Mouse (Mus musculus) kidney, postnatal 0 days (tissue): ENCODE measurements at regions not wholly inside any gene's neighbourhood (a gene's known extent, or its start where the extent isn't known, plus 50 kb on each side); places are given as distances from the start of the nearest gene placed in this dataset.
"Not testable (repeated sequence)": the region's sequence is repeated elsewhere in the genome, so short reads cannot be mapped to it uniquely, and the experiment has no call there.

Experiments
- ATAC-seq: fragments of 200-750 bp; cut with Nextera tagmentation; replicated peaks from 2 replicates; pipeline ENCODE4 v1.8.0; 2017; ENCODE audit warnings: low read depth, moderate number of reproducible peaks, moderate TSS enrichment, moderate library complexity; ENCODE audit not compliant: low FRiP score
- DNase-seq: peaks from one replicate; pipeline ENCODE4 v3.0.0-alpha.2; 2016; ENCODE audit warnings: low spot score
- H3K27ac ChIP-seq: fragments of 300-500 bp; sonication (generic); 2 replicates; pipeline ENCODE4 v1.5.1; 2014; ENCODE audit warnings: mild to moderate bottlenecking
- H3K27me3 ChIP-seq: fragments of 300-500 bp; sonication (generic); 2 replicates; pipeline ENCODE4 v1.6.1; 2014; ENCODE audit warnings: low read length, mixed read lengths; ENCODE audit not compliant: insufficient read depth
- H3K36me3 ChIP-seq: fragments of 300-500 bp; sonication (generic); 2 replicates; pipeline ENCODE4 v1.6.1; 2014; ENCODE audit warnings: low read length, mixed read lengths; ENCODE audit not compliant: insufficient read depth
- H3K4me1 ChIP-seq: fragments of 300-500 bp; sonication (generic); replicated peaks from 2 replicates; pipeline ENCODE4 v1.6.1; 2014; ENCODE audit warnings: antibody characterized with exemption, low read length, mixed read lengths; ENCODE audit not compliant: insufficient read depth
- H3K4me2 ChIP-seq: fragments of 300-500 bp; sonication (generic); 2 replicates; pipeline ENCODE4 v1.6.1; 2014; ENCODE audit warnings: mild to moderate bottlenecking, low read length, moderate library complexity, mixed read lengths
- H3K4me3 ChIP-seq: fragments of 300-500 bp; sonication (generic); replicated peaks from 2 replicates; pipeline ENCODE4 v1.5.1; 2014; ENCODE audit warnings: low read depth, low read length
- H3K9ac ChIP-seq: fragments of 300-500 bp; sonication (generic); 2 replicates; pipeline ENCODE4 v1.6.1; 2014; ENCODE audit warnings: low read depth, low read length
- H3K9me3 ChIP-seq: fragments of 300-500 bp; sonication (generic); replicated peaks from 2 replicates; pipeline ENCODE4 v1.6.1; 2016; ENCODE audit warnings: low read length, inconsistent platforms, mixed read lengths
- CTCF ChIP-seq: IDR thresholded peaks from 2 replicates; pipeline ENCODE4 v1.5.1; 2016; ENCODE audit warnings: antibody characterized with exemption, low read depth, mild to moderate bottlenecking, moderate library complexity
- WGBS: fragments of 180-500 bp; shearing (Covaris S2); extraction: QIAGEN DNeasy Blood & Tissue Kit; methylation state at CpG from one replicate; pipeline ENCODE4 v1.1.7; 2014; 5-methylcytosine and 5-hydroxymethylcytosine counted together

DNA sequence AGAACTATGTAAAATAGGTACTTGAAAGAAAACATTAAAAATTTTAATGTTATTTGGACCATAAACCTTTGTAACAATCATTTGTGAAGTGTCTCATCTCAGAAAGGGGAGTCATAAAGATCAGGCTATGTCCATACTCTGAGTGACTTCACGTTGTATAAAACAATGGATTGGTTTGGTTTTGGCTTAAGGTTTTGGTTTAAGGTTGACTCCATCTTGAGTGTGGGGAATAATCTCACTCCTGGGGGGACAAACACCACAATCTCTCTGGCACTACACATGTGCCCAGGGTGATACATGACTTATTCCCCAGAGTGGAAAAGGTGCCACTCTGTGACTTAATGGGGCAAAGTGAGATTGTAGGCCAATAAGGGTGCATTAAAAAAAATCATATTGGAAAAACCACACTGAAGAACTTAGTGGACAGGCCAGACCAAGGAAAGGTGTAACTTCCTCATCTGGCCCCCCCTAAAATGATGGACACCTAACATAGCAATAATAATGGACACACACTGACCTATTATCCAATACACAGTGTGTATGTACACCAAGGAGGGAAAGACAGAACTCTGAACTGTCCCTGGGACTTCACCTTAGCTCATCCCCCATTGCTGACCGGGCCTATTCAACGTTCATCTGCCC lies 89.2 kb upstream of the Cpsf6 start:
- ATAC-seq = no peak
- H3K4me1 ChIP-seq = peaks cover 8% of the 10 kb centered on the region; the same call in 1 of the 2 replicates
- no peak overlapping the region for H3K27ac ChIP-seq
- H3K36me3 ChIP-seq = no peaks in the 10 kb centered on the region
- WGBS = 92% methylated on average over 3 of the region's 3 CpGs
- H3K27me3 ChIP-seq = no peaks in the 10 kb centered on the region
- no peak for TF ChIP-seq CTCF
- no peaks in the 10 kb centered on the region for H3K9me3 ChIP-seq
- no peak for DNase-seq
- H3K9ac ChIP-seq = no peak overlapping the region
- H3K4me2 ChIP-seq = no peak overlapping the region
- no peak overlapping the region for H3K4me3 ChIP-seq

DNA sequence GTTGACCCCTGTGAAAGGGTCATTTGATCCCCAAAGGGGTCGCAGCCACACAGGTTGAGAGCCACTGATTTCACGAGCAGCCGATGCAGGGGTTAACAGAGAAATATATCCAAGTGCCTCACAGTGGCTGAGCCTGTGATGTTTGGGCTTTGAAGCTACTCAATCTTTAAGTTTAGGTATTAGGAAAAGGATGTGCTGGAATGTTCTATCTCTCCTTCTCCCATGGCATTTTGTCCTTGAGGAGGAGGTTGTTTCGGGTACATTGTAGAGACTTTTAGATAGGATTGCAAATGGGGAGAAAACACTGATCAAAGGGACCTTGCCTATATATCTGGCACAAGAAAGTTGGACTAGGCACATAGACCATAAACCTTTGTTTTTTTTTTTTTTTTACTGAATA lies 88.6 kb upstream of the Cpsf6 start:
- no peak overlapping the region for H3K9ac ChIP-seq
- TF ChIP-seq CTCF = no peak
- no peaks in the 10 kb centered on the region for H3K36me3 ChIP-seq
- H3K4me1 ChIP-seq = peaks cover 8% of the 10 kb centered on the region; the same call in 1 of the 2 replicates
- DNase-seq = no peak
- H3K27ac ChIP-seq = no peak overlapping the region
- no peaks in the 10 kb centered on the region for H3K9me3 ChIP-seq
- no peak for ATAC-seq
- 54% methylated on average over 4 of the region's 4 CpGs for WGBS
- H3K27me3 ChIP-seq = no peaks in the 10 kb centered on the region
- H3K4me3 ChIP-seq = no peak overlapping the region
- H3K4me2 ChIP-seq = no peak overlapping the region

DNA sequence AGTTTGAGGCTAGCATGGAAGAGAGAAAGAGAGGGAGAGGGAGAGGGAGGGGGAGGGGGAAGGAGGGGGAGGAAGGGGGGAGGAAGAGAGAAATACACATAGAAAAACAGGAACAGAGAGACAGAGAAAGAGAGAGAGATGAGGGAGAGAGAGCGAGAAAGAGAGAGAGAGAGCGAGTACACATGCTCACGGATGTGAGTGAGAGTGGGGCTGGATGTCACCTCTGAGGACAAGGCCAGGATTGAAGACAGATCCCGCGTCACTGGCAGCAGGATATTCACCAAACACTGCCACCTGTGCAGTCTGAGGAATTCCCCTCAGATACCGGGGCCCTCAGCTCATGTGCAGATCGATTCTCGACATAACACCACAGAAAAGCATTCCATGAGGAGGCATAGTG lies 87.3 kb upstream of the Cpsf6 start:
- peaks cover 4% of the 10 kb centered on the region; the same call in 1 of the 2 replicates for H3K4me1 ChIP-seq

DNA sequence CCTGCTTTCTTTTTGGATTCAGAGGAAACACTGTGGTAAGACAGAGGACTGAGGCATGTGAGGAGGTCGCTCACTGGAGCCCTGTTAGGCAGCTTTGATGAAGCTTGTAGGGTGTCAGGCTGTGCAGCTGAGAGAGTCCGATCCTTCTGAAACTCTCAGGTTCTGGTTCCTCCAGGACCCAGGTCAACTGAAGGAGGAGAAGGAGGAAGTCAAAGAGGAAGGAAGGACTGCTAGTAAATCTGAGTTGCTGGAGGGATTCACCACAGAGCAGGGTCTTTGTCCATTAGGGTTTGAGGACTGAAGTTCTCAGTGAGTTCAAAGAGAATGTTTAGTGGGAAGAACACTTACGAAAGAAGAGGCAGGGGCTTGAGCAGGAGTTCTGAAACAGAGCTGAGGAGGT lies 86.6 kb upstream of the Cpsf6 start:
- Histone ChIP-seq H3K9me3 (no peaks in the 10 kb centered on the region), H3K27ac (no peak overlapping the region), H3K27me3 (no peaks in the 10 kb centered on the region), H3K36me3 (no peaks in the 10 kb centered on the region), H3K4me1 (no peaks in the 10 kb centered on the region; the same call in 1 of the 2 replicates), H3K4me2 (no peak overlapping the region), H3K4me3 (no peak overlapping the region), H3K9ac (no peak overlapping the region)
- TF ChIP-seq CTCF = no peak
- ATAC-seq = no peak
- DNase-seq = no peak
- 82% methylated on average over 3 of the region's 3 CpGs for WGBS

More for the DNA sequence above, 87.3 kb upstream of the Cpsf6 start:
- H3K27ac ChIP-seq = no peak overlapping the region
- H3K4me3 ChIP-seq = no peak overlapping the region
- ATAC-seq (no peak), DNase-seq (no peak)
- WGBS = 71% methylated on average over 8 of the region's 8 CpGs
- H3K4me2 ChIP-seq = no peak overlapping the region
- no peaks in the 10 kb centered on the region for H3K36me3 ChIP-seq
- no peaks in the 10 kb centered on the region for H3K27me3 ChIP-seq
- H3K9ac ChIP-seq = no peak overlapping the region
- no peak for TF ChIP-seq CTCF
- H3K9me3 ChIP-seq = no peaks in the 10 kb centered on the region

DNA sequence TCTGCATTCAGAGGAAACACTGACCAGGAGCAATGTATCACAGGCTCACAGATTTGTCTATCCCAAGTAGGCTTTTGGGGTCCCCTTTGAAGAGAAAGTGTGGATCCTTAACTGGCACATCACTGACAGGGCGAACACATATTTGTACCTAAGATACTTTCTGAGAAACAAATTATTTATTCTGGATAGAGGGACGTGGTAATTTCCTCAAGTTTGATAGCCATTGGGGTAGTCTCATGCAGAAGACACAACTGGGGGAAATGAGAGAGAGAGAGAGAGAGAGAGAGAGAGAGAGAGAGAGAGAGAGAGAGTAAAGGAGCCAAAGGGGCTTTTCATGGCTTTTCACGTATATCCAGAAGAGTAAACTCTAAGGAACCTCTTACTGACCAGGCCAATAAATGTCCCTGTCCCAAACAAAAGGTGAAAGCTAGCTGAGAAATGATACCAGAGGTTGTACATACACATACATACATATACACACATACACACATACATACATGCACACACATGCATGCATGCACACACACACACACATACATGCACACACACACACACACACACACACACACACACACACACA lies 85.9 kb upstream of the Cpsf6 start:
- H3K4me3 ChIP-seq = no peak overlapping the region
- no peaks in the 10 kb centered on the region for H3K27me3 ChIP-seq
- H3K27ac ChIP-seq = no peak overlapping the region
- 73% methylated on average over 3 of the region's 3 CpGs for WGBS
- H3K9me3 ChIP-seq = no peaks in the 10 kb centered on the region
- no peak for DNase-seq
- H3K4me2 ChIP-seq = no peak overlapping the region
- no peaks in the 10 kb centered on the region for H3K36me3 ChIP-seq
- TF ChIP-seq CTCF = no peak
- H3K4me1 ChIP-seq = no peaks in the 10 kb centered on the region; the same call in 1 of the 2 replicates
- ATAC-seq = no peak
- no peak overlapping the region for H3K9ac ChIP-seq

DNA sequence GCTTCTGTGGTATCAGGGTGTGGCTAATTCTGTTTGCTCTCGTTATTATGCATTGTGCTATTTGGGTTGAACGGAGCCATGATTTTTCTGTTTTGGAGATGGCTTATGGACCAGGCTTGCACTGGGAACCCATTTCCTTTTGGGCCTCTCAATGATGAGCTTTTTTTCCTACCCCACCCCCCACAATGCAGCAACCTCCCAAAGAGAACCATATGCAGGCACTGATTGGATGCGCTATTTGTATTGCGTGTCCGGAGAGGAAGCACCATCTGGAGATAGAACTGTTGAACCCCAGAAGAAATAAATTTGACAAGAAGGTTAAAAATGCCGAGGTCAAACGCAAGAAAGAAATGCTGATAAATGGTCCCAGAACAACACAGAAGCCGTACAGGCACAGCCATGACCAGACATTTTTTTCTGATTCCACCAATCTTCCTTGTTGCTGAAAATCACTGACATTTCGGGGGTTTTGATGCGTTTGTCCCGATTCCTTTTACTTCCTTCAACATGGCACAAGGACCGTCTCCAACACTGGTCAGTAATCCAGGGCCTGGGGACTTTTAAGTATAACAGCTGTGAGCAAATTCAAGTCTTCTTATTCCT lies 85.3 kb upstream of the Cpsf6 start:
- no peaks in the 10 kb centered on the region for H3K36me3 ChIP-seq
- no peaks in the 10 kb centered on the region for H3K27me3 ChIP-seq
- H3K4me1 ChIP-seq = no peaks in the 10 kb centered on the region; the same call in 1 of the 2 replicates
- no peaks in the 10 kb centered on the region for H3K9me3 ChIP-seq
- no peak for TF ChIP-seq CTCF
- ATAC-seq (no peak), DNase-seq (peak; percentile 59)
- WGBS = 71% methylated on average over 12 of the region's 12 CpGs
- H3K9ac ChIP-seq = no peak overlapping the region
- H3K27ac ChIP-seq = no peak overlapping the region
- no peak overlapping the region for H3K4me3 ChIP-seq
- H3K4me2 ChIP-seq = no peak overlapping the region

DNA sequence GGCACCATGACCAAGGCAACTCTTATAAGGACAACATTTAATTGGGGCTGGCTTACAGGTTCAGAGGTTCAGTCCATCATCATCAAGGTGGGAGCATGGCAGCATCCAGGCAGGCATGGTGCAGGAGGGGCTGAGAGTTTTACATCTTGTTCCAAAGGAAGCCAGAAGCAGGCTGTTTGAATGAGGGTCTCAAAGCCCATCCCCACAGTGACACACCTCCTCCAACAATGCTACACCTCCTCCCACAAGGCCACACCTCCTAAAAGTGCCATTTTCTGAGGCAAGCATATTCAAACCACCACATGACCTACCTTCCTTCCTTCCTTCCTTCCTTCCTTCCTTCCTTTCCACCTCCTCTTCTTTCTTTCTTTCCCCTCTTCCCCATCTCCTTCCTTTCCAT lies 84.5 kb upstream of the Cpsf6 start:
- not testable (repeated sequence) for H3K4me3 ChIP-seq, H3K9ac ChIP-seq, DNase-seq, H3K4me1 ChIP-seq, H3K27ac ChIP-seq, ATAC-seq, H3K9me3 ChIP-seq, H3K36me3 ChIP-seq, H3K27me3 ChIP-seq, H3K4me2 ChIP-seq
